Mouse (Mus musculus) adrenal gland, postnatal 4 days (tissue): ENCODE data around the gene Grk3. TPM values are rescaled to one million over a fixed set of nuclear protein-coding genes. Genes with fewer than 3 reads are reported as not detected.

Source experiments
- DNase-seq, 2 experiments: peaks; one replicate each; pipeline ENCODE4 v3.0.0; 2021 to 2022; ENCODE audit warnings: low spot score in 2 of 2, mixed read lengths in 2 of 2
- long read RNA-seq, 2 experiments: library from polyadenylated mRNA; stranded (forward); transcript quantifications; one replicate each; pipeline ENCODE4 v2.0.0; 2021
- total RNA-seq, 2 experiments: library from RNA; stranded (reverse); gene quantifications; 2 replicates each; pipeline ENCODE4 v1.2.3; 2021

The Grk3 gene
- total RNA-seq = 10 to 100 TPM; 29.1 to 31.8 TPM
- long read RNA-seq, experiment 1, full-length matches to known transcripts = 1 of 7 reads
- long read RNA-seq, experiment 1, partial matches to known transcripts = 2 of 7 reads
- long read RNA-seq, experiment 1, other reads (novel, unspliced or antisense) = 4 of 7 reads
- long read RNA-seq, experiment 2, full-length matches to known transcripts = 4 of 18 reads
- long read RNA-seq, experiment 2, partial matches to known transcripts = 1 of 18 reads
- long read RNA-seq, experiment 2, other reads (novel, unspliced or antisense) = 13 of 18 reads

DNA sequence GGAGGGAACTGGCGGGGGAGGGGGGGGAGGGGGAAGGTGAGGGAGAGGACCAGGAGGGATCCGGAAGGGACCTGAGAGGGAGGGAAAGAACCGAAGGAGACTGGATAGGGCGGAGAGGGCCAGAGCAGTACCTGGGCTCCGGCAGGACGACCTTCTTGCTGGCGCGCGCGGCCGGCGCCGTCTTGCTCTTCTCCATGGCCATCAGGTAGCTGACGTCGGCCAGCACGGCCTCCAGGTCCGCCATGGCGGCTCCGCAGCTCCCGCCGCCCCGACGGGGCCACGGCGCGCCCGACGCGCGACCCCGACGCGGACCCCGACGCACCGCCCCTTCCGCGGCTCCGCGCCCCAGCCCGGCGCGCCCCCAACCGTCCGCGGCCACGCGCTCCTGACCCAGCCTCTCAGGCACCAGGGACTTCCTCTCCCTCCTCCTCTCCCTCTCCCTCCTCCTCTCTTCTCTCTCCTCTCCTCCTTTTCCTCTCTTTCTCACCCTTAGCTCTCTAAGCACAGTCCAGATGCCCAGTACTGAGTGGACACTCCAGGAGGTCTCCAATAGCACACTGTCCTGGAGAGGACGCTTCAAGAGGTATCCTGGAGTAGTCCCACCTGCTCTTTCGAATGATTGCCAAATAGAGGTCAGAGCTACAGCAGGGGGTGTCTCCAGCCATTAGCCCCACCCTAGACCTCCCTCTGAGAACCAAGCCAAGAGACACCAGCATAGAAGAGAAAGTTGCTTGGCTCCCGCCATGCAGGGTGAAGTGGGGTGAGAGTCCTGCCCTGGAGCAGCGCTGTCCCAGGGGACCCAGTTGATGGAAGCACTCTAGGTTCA lies at the start of gene Grk3:
Gene Grk3, minus strand, starts transcription at position 556 of the 826 bp plus-strand sequence.
- DNase-seq = no peak

DNA sequence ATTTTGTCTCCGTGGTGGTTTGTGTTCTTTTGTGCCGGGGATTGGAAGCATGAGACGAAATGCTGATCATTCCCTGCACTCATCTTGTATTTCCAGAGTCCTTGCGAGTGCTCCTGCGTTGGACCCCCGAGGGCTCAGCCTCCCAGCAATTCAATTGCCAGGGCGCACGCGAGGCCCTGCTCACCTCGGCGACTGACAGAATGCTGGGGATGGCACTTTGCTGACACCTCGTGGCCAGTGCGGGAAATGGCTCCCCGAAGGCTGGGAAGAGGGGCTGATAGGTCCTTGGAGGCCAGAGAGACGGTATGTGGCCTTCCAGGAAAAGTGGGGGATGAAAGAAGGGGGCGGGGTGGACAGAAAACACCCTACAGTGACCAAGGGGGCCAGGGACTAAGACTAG lies 38.7 kb upstream of the Grk3 start:
- peak; percentile 59 to 71 for DNase-seq

DNA sequence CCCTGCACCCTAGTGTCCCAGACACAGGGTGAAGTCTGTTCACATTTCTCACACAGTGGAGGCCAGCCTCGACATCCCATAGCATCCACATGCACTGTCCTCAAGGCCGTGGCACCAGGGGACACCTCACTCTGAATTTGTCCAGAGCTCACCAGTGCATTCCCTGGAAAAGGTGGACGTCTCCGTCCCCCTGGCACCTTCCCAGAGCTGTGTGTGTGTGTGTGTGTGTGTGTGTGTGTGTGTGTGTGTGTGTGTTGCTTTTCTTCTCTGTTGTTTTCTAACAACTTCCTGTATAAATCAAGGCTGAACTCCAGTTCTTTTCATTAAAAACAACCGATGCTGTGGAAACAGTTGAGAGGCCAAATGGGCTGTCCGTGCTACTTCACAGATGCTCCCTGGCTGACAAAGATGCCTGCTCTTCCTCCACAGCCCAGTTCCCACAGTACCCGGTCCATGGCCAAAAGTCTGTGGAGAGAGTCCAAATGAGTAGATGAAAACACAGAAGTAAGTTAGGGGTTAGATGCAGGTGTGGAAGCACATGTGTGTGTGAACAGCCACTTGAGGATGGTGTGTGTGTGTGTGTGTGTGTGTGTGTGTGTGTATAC lies 35.1 kb upstream of the Grk3 start:
- no peak for DNase-seq

DNA sequence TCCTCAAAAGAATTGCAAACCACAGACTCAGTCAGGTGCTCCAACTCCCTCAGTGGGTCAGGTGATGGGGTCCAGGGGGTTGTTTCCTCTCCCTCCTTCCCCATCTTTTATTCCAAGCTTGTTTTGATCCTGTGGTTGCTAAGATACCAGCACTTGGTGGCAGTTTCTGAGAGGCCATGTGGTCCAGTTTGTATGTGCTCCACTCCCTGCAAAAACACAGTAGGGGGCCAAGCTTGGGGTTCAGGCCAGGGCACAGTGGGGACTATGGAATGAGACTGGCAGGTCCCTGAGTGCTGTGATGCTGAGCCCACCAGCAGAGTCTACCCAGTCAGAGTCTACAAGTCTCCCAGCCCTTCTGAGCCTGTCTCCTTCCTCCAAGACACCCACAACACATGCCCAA lies 34.3 kb upstream of the Grk3 start:
- no peak for DNase-seq

DNA sequence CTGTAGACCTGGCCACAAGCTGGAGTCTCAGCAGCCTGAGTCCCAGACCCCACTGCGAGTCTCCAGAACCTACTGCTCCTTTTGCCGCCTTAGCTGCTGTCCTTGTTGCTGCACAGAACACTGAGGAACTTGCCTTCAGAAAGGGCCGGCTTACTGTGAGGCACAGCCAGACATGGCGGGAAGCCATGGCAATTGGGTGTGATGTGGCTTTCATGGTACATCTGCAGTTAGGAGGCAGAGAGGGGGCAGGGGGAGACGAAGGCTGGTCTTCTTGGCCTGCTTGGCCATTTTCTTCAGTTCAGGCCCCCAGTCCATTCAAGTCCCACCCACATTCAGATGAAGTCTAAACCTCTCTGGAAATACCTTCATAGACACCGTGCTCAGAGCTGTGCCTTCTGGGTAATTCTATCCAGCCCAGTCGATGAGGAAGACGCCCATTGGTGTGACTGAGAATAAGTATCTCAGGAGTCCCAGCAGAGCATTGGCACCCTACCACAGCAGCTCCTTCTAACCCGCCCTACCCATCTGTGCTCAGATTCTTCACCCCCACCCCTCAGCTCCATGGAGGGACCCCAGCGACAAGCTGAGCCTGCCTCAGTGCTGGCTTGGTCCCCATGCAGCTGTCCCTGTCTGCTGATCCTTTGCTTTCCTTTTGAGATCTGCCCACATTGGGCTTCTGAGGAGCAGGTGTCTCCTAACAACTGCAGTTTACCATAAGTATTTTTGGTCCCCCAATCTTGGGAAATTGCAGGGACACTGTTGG lies 30.1 kb upstream of the Grk3 start:
- DNase-seq = no peak

DNA sequence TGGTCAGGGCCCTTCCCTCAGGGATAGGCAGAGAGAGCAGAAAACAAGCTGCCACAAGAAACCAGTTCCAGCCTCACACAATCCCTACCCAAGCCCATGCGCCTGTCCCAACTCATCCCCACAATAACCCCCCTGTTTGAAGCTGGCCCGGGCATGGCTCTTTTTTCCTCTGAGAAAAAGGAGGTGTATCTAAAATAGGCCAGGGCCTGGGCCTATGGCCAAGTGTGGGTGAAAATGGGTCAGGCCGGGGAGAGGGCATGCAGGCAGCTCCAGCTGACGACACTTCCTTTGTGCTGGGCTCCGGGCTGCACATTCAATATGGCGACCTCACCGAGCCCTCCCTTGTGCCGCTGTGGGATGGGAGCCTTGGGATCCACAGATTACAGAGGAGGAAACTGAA lies 27.9 kb upstream of the Grk3 start:
- peak in 1 of 2 experiments; percentile 15 for DNase-seq

DNA sequence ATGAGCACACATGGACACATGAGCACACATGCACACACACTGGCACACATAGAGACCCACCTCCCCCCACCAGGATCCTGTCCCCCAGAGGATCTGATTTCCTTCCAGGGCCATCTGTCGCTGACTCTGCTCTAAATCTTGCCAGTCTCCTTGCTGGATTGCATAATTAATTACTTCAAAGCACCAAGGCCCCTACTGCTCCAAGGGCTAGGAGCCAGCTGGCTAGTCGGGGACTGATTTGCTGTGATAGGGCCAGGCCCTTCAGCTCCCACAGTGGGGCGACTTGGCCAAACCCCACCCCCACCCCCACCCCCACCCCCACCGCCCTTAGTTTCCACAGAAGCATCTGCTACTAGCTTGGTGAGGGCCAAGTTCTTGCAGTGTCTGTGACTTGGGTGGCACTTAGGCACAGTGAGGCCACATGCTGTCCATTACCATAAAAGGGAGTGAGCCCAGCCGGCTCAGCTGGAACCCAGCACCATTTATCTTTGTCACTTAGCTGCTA lies 26.0 kb upstream of the Grk3 start:
- no peak for DNase-seq

DNA sequence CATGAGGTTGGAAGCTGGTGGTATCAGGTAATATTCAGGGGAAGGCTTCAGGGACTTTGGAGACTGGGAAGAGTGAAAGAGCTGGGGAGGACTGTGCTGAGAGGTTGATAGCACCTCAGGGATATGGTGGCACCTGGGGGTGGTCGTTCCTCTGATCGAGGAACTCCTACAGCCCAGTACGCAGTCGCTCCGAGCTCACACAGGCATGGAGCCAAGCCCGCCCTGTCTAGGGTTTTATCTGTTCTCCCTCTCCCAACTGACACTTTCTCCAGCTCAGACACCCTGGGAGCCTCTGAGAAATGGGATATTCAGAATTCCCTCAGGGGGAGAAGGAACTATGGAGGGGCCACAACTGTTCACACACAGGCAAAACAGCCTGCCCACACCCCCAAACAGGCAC lies 25.2 kb upstream of the Grk3 start:
- DNase-seq = no peak

DNA sequence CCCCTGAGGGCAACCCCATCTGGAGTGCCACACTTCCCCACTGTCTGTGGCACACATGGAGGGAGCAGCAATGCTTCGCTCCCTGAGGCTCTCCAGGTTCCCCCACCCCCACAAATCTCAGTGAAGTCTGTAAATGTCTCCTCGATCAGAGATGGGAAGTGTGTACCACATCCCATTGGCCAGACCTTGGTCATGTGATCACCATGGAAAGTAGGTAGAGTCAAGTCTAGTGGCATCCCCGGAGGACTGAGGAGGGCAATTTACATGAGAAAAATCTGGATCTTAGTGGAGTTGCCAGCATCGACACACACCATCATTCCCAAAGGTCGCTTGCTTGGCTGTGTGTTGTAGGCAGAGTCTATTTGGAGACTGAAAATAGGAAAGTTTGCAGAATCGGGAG lies 23.0 kb upstream of the Grk3 start:
- no peak for DNase-seq

DNA sequence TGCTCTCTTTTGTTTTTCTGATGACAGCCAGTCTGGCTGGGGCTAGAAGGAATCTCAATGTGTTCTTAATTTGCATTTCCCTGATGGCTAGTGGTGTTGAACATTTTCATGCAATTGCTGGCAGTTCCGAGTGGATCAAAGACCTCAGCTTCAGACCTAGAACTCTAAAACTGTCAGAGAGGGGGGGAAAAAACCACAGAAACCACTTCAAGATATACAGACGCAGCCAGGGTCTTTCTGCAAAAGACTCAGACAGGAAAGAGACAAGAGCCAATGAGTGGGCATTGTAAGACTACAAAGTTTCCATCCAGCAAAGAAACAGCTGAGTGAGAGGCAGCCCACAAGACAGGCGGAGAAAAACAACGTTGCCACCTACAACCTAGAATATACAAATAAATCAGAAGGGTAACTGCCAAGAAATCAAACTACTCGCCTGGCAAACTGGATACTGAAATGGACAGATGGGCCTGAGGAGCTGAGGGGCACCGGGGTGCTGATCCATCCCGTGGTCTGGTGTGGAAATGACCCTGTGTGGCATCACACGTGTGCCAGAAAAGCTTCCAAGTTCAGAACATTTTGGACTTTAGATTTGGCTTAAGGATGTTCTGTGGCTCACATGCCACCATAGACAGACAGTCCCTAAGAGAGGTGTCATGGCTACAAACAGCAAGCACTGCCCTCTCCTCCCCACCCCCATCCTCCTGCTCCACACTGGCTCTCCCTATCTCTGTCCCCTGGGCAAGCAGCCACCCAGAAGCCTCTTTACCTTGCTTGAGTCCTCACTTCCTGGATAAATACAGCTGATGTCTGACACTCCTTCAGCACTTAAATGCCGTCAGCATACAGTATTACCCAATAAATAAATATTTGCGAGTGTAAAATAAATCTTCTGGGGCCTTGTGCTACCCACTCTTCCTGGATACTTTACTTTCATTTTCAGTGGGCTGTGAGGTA lies 19.8 kb upstream of the Grk3 start:
- DNase-seq = no peak

DNA sequence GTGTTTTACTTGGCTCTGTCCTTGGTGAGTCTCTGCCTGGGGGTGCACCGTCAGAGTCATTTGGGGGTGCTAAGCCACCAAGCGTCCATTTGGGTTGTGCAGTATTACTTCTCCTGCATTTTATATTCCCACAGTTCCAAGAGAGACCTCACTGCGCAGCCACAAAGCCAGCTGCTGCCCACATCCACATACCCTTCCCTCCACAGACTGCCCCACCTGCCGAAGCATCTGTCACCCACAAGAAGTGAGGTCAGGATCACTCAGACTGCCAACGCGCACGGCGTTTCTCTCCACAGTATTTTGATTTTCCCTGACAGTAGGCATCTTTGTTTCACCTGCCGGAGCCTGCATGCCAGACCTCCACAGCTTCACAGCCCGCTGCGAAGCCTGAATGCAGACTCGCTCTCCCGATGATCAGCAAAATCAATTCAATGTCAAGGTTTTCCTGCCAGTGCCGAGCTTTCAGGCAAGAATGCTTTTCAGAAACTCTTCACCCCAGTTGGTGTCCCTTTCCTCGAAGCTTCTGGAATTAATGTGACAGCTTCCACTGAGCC lies 15.7 kb upstream of the Grk3 start:
- DNase-seq = no peak

DNA sequence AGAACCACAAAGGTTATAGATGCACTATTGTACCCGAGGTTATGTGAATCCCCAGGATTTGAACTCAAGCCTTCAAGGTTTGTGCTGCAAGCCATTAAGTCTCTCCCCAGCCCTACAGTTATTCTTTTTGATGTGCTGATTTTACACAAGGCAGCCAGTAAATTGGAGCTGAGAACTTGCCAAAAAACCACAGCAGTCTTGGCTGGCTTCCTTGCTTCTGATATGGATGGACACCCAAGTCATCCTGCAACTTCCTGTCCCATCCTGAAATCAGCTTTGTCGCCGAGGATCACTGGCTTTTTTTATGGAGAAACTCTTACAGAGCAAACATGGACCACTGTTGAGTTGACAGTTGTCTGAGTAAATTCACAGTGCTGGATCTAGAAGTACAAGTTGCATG lies 14.5 kb upstream of the Grk3 start:
- DNase-seq = no peak

DNA sequence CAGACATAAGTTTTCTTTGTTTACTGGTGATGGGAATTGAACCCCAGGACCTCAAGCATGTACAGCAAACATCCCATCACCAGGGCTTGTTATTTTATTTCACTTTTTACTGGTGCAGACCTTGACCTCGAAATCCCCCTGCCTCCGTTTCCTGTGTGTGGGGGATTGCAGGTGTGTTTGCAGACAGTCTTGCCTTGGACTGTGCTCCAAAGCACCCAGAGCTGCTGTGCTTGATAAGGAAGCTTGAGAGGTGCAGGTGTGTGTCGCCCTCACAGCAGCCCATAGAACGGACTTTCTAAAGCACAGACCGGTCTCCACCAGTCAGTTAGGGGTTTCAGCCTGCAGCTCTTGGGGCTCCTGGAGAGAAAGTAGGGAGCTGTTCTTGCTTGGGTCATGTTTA lies 11.1 kb upstream of the Grk3 start:
- DNase-seq = no peak

DNA sequence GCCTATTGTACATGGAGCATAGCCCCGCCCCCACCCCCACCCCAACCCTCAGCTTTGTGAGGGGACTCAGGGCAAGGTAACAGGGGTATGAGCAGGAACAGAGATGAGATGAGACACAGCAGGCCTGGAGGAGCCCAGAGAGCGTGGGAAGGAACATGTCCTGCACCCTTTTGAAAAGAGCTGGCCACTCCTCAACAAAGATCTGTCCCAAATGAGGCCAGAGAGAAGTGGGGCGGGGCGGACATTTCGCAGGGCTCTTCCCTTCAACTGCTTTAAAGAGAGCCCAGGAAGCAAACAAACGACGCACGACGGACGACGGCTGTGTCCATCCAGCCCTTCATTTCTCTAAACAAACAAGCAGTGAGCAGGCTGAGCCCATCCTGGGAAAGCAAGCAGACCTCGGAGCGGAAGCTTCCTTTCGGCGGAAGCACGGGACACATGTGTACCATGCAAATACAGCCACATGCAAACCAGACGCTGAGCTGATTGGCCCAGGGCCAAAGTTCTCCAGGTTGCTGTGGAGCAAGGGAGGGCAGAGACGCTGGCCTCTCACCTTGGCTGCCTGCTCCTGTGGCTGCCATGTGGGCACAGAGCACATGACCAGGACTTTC lies 8.7 kb upstream of the Grk3 start:
- peak in 1 of 2 experiments; percentile 24 for DNase-seq

DNA sequence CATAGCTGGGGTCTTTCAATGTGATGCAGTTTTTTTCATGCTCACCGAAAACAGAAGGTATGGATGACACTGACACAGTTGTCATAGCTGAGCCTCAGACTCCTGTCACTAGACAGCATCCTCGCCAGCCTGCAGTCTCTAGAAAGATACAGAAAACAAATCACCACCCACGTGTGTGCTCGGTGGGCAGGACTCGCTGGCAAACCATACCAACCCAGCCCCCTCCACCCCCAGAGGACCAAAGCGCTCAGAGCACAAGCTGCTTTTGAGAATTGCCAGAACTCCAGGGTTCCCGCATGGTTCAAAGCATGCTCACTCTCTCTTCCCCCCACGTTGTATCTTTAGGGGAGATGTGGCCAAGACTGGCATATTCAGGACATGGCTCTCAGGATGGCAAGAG lies 2.6 kb upstream of the Grk3 start:
- no peak for DNase-seq

DNA sequence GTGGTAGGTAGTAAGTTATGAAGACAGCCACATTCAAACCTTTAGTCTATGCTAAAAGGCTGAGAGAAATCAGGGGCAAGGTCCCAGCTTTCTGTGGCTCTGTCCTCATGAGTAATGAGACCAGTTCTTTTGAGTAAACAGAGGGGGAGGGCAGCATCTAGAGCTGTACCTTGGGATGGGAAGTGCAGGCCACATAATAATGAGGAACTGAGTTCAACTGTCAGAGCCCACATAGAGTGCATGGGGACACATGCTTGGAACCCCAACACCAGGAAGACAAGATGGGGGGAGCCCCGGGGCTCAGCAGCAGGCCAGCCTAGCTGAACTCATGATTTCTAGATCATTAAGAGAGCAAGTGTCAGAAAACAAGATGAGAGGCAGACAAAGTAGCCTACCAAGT lies 1.4 kb upstream of the Grk3 start:
- DNase-seq = no peak

DNA sequence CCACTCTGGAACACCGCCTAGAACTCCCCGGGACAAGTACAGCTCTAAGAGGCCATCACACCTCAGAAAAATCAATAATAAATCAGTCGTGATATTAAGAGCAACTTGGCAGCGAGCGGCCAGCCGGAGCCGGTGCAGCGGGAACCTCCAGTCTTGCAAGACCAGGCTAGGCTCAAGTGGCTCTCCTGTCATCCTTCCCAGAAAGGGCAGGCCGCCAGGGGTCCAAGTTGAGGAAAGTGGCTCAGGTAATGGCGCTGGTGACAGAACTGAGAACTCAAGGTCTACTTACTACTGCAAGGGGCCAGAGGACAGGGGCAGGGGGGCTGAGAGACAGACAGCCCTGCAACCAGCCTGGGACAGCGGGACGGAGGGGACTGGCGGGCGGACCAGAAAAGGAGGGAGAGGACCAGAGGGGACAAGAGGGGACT lies 769 bp downstream of the Grk3 start:
- no peak for DNase-seq

DNA sequence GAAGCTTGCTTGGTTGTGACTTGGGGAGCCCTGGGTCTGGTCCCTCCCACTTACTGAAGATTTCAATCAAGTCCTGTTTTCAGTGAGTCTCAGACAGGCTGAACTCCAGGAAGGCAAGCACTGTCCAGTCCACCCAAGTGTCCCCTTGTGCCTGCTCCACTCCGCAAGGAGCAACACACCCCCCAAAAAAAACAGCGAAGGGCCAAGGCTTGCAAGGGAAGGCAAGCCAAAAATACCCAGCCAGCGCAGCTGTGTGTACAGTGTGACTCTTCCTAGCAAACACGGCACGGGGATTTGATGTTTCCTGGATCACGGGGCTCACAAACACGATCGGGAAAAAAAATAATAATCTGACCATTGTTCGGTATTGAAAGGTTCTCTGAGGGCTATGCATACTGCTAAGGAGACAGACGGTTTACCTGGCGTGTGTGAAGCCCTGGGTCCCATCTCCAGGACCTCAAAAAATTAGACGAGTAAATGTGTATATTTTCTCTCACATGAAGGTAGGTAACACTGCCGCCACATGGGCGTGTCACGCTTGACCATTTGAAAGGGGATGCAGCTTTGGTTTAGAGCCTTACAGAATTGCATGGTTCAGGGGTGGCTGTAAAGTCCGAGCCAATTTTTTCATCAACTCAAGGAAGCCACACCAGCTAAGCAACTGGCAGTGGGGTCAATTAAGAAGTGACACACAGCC lies 1.3 kb downstream of the Grk3 start:
- DNase-seq = no peak

DNA sequence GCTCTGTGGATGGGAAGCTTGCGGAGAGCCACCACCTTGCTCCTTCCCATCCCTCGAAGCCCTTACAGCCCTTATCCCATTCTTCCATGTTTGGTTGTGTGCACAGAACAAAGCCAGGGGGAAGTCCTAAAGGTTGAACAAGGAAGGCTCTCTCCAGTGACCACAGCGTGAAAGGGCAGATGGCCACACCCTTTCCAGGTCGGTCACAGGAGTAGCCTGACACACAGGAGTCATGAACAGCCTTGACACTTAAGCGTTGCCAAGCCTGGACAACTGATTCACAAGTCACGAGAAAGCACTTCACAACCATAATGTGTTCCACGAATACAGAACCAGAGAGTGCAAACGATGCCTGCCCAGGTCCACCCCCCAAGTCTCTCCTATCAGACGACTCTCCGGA lies 3.7 kb downstream of the Grk3 start:
- no peak for DNase-seq
